Mouse (Mus musculus): Measurements from ENCODE around the gene Slc7a10. TPM values are rescaled to one million over a fixed set of nuclear protein-coding genes. Genes with fewer than 3 reads are reported as not detected.

Gene Slc7a10
- total and polyA plus RNA-seq, 3 experiments: not detected

DNA sequence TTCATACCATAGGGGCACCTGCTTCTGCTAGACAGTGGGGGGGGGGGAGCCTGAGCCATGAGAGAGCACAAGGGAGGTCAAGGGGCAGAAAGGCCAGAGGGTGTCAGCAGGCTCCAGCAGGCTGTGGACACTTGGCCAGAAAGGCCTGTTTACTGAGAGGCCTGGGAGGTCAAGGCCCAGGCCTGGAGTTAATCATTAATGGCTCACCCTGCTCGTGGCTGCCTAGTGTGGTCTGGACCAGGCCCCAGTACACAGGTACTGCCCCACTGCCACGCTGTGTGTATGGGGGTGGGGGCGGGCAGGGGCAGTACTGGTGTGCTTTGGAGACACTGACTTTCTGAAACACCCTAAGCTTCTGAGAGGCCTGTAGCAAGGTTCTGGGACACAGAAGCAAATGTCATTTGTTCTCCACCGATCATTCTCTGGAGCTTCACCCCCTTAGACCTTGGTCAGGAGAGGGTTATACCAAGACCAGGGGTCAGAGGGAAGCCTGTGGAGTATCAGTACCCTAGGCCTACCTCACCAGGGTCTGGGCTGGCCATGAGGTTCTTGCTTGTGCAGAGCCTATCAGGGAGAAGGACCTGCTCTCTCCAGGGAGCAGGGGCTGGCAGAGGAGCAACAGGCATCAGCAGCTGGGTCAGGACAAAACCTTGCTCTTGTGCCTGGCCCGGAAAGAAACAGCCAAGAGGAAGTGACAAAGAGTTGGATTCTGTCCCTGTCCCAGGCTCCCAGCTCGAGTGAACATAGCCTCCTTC, 42.1 kb upstream of the Slc7a10 start:
- H3K27ac ChIP-seq (ENCODE audit: control insufficient read depth, low read depth, low read length): no peak overlapping the region
- H3K4me3 ChIP-seq (ENCODE audit: control insufficient read depth in 1 of 2, insufficient read depth in 1 of 2, low read depth in 2 of 2, low read length in 2 of 2): no peak overlapping the region
- H3K9ac ChIP-seq (ENCODE audit: control insufficient read depth, low read depth, low read length, poor library complexity, severe bottlenecking): no peak overlapping the region
- no peaks in the 10 kb centered on the region for H3K79me2 ChIP-seq (ENCODE audit: control insufficient read depth, insufficient read depth, low read length, poor library complexity)
- H3K36me3 ChIP-seq (ENCODE audit: control insufficient read depth in 1 of 2, insufficient read depth in 2 of 2, low read length in 2 of 2): no peaks in the 10 kb centered on the region
- TF ChIP-seq MXI1 (IDR thresholded peaks at IDR 0.05; ENCODE audit: low read depth, low read length): no peak
- no peak for TF ChIP-seq SIN3A (IDR thresholded peaks at IDR 0.05; ENCODE audit: low read length)
- no peak for TF ChIP-seq JUND (IDR thresholded peaks at IDR 0.05; ENCODE audit: low read depth, low read length)
- TF ChIP-seq EP300 (IDR thresholded peaks at IDR 0.05; ENCODE audit: low read depth in 1 of 2, low read length in 2 of 2): no peak
- TF ChIP-seq SMC3 (IDR thresholded peaks at IDR 0.05; ENCODE audit: low read depth, low read length): no peak
- TF ChIP-seq KAT2A (conservative IDR thresholded peaks at IDR 0.05; ENCODE audit: low read depth, low read length): no peak
- no peak for TF ChIP-seq TBP (IDR thresholded peaks at IDR 0.05; ENCODE audit: low read depth, low read length)
- TF ChIP-seq UBTF (IDR thresholded peaks at IDR 0.05; ENCODE audit: borderline replicate concordance, insufficient read depth, low read depth, low read length): no peak
- no peak for TF ChIP-seq ZMIZ1 (IDR thresholded peaks at IDR 0.05; ENCODE audit: low read depth, low read length)
- TF ChIP-seq NRF1 (IDR thresholded peaks at IDR 0.05; ENCODE audit: insufficient read depth, low read depth, low read length, poor library complexity, severe bottlenecking): no peak
- TF ChIP-seq NELFE (IDR thresholded peaks at IDR 0.05; ENCODE audit: low read depth, low read length): no peak
- TF ChIP-seq MAFK (IDR thresholded peaks at IDR 0.05; ENCODE audit: borderline replicate concordance, low read depth, low read length): no peak
- TF ChIP-seq GATA1 (IDR thresholded peaks at IDR 0.05; ENCODE audit: low read depth, low read length): no peak
- TF ChIP-seq HCFC1 (IDR thresholded peaks at IDR 0.05; ENCODE audit: low read depth, low read length): no peak
- TF ChIP-seq ZNF384 (IDR thresholded peaks at IDR 0.05; ENCODE audit: low read depth, low read length): no peak
- no peak for TF ChIP-seq MAX (IDR thresholded peaks at IDR 0.05; ENCODE audit: low read length)
- no peak for TF ChIP-seq TCF12 (IDR thresholded peaks at IDR 0.05; ENCODE audit: low read depth, low read length)
- no peaks in the 10 kb centered on the region for H3K27me3 ChIP-seq (ENCODE audit: control insufficient read depth in 1 of 2, insufficient read depth in 2 of 2, low read length in 2 of 2)
- no peaks in the 10 kb centered on the region for H3K4me1 ChIP-seq (ENCODE audit: control insufficient read depth in 1 of 2, insufficient read depth in 2 of 2, low read length in 2 of 2)
- no peak for DNase-seq (ENCODE audit: low read depth, low spot score)
- no peaks in the 10 kb centered on the region for H3K9me3 ChIP-seq (replicated peaks; ENCODE audit: insufficient read depth, low read length)

DNA sequence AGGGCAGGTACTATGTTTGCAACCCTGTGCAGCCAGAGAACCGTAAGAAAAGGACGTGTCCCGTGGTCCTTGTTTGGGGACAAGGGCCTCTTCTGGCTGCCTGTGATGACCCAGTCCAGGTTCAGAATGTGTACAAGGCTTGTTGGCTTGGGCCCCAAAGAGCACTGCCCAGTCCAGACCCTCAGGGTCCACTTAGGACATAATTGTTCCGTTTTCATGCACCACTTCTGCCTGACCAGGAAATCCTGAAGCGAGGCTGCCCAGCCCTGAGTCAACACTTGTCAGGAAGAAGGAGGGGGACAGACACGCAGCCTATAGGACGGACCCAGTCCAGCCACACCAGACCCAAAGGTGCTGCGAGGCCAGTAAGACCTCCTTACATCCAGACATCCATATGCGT, 41.1 kb upstream of the Slc7a10 start:
- DNase-seq (ENCODE audit: low read depth, low spot score): no peak
- Histone ChIP-seq H3K9ac (ENCODE audit: control insufficient read depth, low read depth, low read length, poor library complexity, severe bottlenecking) (no peak overlapping the region), H3K36me3 (ENCODE audit: control insufficient read depth in 1 of 2, insufficient read depth in 2 of 2, low read length in 2 of 2) (no peaks in the 10 kb centered on the region), H3K27me3 (ENCODE audit: control insufficient read depth in 1 of 2, insufficient read depth in 2 of 2, low read length in 2 of 2) (no peaks in the 10 kb centered on the region), H3K9me3 (replicated peaks; ENCODE audit: insufficient read depth, low read length) (no peaks in the 10 kb centered on the region), H3K79me2 (ENCODE audit: control insufficient read depth, insufficient read depth, low read length, poor library complexity) (no peaks in the 10 kb centered on the region), H3K27ac (ENCODE audit: control insufficient read depth, low read depth, low read length) (no peak overlapping the region), H3K4me3 (ENCODE audit: control insufficient read depth in 1 of 2, insufficient read depth in 1 of 2, low read depth in 2 of 2, low read length in 2 of 2) (no peak overlapping the region), H3K4me1 (ENCODE audit: control insufficient read depth in 1 of 2, insufficient read depth in 2 of 2, low read length in 2 of 2) (no peaks in the 10 kb centered on the region)
- no peak for TF ChIP-seq GABPA (IDR thresholded peaks at IDR 0.05; ENCODE audit: low read depth, low read length)
- no peak for TF ChIP-seq NELFE (IDR thresholded peaks at IDR 0.05; ENCODE audit: low read depth, low read length)
- no peak for TF ChIP-seq GATA1 (IDR thresholded peaks at IDR 0.05; ENCODE audit: low read depth, low read length)
- TF ChIP-seq ZKSCAN1 (IDR thresholded peaks at IDR 0.05; ENCODE audit: low read depth, low read length): no peak
- no peak for TF ChIP-seq TAL1 (IDR thresholded peaks at IDR 0.05; ENCODE audit: low read length)
- no peak for TF ChIP-seq USF1 (IDR thresholded peaks at IDR 0.05; ENCODE audit: low read depth, low read length)
- no peak for TF ChIP-seq JUND (IDR thresholded peaks at IDR 0.05; ENCODE audit: low read depth, low read length)
- TF ChIP-seq KAT2A (conservative IDR thresholded peaks at IDR 0.05; ENCODE audit: low read depth, low read length): no peak

Measured in MEL (cell line).